Mouse (Mus musculus): ENCODE results near the gene Hist1h2ac.

The Hist1h2ac gene

DNA sequence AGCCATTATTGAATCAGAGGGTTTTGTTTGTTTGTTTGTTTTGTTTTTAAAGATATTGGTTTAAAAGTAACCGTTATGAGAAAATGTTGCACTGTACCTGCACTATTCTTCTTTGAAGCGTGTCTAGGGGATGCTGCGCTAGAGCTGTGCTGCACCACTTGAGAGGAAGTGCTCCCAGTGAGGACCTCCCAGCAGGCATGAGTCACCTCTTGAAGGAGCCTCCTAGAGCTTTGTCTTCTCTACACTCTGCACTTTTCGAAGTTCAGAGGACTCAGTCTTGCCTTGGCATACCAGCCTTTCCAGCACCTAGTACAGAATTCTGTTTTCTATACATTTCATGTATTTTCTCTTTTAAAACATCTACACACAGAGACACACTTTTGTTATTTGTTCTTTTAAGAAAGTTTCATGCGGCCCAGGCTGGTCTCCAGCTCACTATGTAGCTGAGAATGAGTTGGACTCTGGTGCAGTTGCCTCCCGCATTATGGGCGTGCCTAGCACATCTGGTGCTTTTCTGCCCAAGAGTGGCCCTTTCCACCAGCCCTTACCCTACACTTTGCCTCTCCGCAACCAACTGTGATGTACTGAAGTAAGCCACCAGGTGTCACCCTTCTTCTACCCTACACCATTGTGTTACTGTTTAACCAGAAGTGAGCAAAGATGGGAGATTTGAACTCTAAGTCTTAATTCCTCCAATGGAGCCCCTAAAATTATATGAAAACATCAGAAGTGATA lies 17.2 kb upstream of the Hist1h2ac start:
- peak; percentile 76 for DNase-seq (ENCODE audit: low spot score)

- no peak for DNase-seq (ENCODE audit: low spot score)
Observed at GRCm38 (mm10) chr13:23699767-23700166, 16.0 kb upstream of the Hist1h2ac start.

DNA sequence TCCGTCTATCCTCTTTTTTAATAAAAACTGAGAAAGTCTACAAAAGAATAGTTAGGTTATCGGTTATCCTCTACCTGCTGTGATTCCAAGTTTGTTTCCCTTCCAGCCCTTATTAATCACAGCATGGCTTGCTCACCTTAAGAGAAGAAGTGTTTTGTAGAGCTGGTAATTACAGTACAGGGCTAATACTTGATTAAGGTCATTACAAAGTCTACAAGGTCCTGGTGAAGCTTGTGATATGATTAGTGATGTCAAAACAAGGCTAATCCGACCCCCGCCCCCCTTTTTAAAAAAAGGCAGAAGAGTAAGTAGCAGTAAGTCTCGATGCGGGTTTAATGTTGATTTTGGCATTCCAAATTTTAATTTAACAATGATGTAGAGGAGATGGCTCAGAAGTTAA lies 15.2 kb upstream of the Hist1h2ac start:
- peak; percentile 1 for DNase-seq (ENCODE audit: low spot score)

DNA sequence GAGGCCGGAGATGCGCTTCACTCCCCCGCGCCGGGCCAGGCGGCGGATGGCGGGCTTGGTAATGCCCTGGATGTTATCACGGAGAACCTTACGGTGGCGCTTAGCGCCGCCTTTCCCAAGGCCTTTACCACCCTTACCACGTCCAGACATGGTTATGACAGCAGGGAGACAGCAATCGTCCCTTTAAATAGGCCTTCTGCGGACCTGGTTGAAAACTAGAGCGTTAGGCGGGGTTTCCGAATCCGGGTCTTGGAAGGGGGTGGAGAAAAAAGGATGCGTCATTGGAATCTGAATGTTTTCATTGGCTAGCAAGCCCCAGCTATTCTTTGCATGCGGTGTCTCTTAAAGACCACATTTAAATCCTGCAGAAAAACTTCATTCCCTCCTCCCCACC lies 14.5 kb upstream of the Hist1h2ac start, which contains the start of gene Hist1h4c:
TSS of gene Hist1h4c (minus strand) at position 155 of the 394 bp plus-strand sequence.
- peak; percentile 100 for DNase-seq (ENCODE audit: low spot score)

GRCm38 (mm10) chr13:23697491-23698299 lies 13.9 kb upstream of the Hist1h2ac start:
- peak; percentile 73 for DNase-seq (ENCODE audit: low spot score)

DNA sequence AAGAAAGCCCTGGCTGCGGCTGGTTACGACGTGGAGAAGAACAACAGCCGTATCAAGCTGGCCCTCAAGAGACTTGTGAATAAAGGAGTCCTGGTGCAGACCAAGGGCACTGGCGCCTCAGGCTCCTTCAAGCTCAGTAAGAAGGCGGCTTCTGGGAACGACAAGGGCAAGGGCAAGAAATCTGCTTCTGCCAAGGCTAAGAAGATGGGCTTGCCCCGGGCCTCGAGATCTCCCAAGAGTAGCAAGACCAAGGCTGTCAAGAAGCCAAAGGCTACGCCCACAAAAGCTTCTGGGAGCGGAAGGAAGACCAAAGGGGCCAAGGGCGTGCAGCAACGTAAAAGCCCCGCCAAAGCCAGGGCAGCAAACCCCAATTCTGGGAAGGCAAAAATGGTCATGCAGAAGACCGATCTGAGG lies 12.3 kb upstream of the Hist1h2ac start:
- peak; percentile 16 for DNase-seq (ENCODE audit: low spot score)

DNA sequence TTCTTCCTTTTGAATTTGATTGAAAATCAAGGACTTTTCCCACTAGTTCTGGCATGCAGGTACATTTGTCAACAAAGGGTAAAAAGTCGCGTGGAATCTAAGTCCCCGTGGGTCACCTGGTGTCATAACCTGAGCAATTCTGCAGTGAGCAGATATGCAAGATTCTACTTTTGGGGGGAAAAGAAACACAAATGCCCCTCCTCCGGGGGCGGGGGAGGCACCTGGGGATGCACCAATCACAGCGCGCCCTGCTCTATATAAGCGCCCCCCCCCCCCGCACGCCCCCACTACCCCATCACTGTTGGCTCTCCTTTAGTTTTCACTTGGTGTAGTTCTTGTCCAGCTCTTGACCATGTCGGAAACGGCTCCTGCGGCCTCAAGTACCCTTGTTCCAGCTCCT lies 11.8 kb upstream of the Hist1h2ac start, which contains the start of gene Hist1h1t:
TSS of gene Hist1h1t (plus strand) at position 301 of the 400 bp plus-strand sequence.
- DNase-seq (ENCODE audit: low spot score): no peak

DNA sequence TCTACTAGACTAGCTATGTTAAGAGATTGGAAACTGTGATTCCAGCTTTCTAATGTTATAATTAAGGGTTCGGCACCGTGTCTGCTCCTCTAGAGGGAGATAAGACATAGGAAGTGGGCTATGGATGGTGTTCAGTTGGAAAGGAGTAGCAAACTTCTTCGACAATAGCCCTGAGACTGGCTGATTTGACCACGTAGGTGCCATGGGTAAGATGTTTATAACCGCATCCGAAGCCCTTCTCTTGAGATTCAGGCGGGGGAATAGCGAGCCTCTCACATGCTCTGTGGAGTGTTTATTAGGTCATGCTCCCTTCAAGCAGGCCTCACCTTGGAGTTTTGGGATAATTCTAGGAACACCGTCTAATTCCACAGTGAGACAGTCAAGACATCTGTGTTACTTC lies 11.2 kb upstream of the Hist1h2ac start:
- peak; percentile 0 for DNase-seq (ENCODE audit: low spot score)

GRCm38 (mm10) chr13:23693856-23694440 lies 10.2 kb upstream of the Hist1h2ac start:
- DNase-seq (ENCODE audit: low spot score): no peak

- no peak for DNase-seq (ENCODE audit: low spot score)
Observed at GRCm38 (mm10) chr13:23689459-23689858, 5.7 kb upstream of the Hist1h2ac start.

DNA sequence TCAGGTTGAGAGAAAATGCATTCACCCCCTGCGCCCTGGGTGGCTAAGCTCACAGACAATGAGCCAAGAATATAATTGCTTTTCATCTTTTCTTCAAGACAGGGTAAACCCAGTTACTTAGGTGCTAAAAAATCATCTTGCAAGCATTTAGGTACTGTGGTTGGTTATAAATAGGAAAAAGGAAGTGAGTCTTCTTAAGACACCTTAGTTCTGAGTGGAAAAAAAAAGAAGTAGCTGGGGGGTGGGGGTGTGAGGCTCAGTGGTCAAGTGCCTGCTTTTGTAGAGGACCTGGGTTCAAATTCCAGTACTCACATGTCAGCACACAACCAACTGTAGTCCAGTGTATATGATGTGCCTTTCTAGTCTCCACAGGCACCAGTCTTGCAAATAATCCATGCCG lies 5.2 kb upstream of the Hist1h2ac start:
- no peak for DNase-seq (ENCODE audit: low spot score)

- peak; percentile 21 for DNase-seq (ENCODE audit: low spot score)
Observed at GRCm38 (mm10) chr13:23687907-23688306, 4.2 kb upstream of the Hist1h2ac start.

DNA sequence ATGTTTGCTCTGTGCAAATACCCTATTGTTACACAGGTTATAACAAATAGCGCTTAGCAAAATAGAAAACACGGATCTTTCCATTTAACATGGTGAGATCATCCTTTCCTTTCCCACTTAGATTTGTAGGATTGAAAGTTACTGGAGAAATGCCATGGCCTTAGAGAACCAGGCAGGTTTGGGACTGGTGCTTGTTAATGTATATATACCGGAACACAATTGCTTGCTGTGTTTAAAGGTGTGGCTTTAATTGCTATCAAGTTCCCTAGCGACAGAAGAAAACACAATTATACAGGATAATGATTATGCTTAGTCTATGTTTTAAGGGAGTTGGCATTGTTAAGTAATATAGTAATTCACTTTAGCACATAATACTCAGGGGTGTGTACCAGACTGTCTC lies 3.4 kb upstream of the Hist1h2ac start:
- DNase-seq (ENCODE audit: low spot score): no peak

DNA sequence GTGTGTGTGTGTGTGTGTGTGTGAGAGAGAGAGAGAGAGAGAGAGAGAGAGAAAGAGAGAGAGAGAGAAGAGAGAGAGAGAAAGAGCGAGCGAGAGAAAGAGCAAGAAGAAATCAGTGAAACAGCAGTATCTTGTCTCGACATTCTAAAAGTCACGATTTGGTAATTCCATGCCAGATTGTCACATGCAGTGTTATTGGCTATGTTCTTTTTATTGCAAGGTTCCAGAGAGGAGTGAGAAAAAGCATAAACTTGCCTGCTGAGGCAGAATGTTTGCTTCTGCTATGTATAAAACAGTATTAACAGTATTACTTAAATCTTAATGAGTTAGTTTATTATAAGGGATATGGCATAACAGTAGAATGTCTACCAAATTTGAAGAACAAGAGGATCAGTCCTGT lies 2.2 kb upstream of the Hist1h2ac start:
- no peak for DNase-seq (ENCODE audit: low spot score)

GRCm38 (mm10) chr13:23685121-23685861 lies 1.5 kb upstream of the Hist1h2ac start:
- DNase-seq (ENCODE audit: low spot score): peak; percentile 71

- DNase-seq (ENCODE audit: low spot score): peak; percentile 79
Observed at GRCm38 (mm10) chr13:23684295-23684945, 672 bp upstream of the Hist1h2ac start.

- DNase-seq (ENCODE audit: low spot score): peak; percentile 42
Observed at GRCm38 (mm10) chr13:23682947-23683754, 597 bp downstream of the Hist1h2ac start.

- no peak for DNase-seq (ENCODE audit: low spot score)
Observed at GRCm38 (mm10) chr13:23682623-23682946, 1.2 kb downstream of the Hist1h2ac start.

DNA sequence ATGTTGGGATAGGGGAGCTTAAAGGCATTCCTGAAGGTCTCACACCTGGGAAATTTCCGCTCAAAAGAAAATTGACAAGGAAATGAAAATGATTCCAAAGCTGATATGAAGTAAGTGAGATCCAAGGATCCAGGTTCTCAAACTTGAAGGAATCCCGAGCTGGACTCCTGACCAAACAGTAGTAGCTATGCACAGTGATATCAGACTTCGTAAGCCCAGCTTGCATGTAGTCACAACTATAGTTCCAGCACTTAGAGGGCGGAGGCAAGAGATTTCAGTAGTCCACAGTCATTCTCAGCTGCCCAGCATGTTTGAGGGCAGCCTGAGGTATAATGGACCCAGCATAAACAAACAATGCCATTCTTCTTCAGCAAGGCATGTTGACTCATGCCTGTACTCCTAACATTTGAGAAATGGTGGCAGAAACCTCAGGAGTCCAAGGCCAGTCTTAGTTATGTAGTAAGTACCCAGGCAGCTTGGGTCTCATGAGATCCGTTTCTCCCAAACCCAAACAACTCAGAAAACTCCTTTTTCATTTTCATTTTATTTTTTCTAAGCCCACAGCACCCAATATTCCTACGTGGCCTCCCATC lies 1.7 kb downstream of the Hist1h2ac start:
- peak; percentile 17 for DNase-seq (ENCODE audit: low spot score)

- no peak for DNase-seq (ENCODE audit: low spot score)
Observed at GRCm38 (mm10) chr13:23662536-23662935, 21.2 kb downstream of the Hist1h2ac start.

Data from yolk sac, embryonic 10.5 days (tissue).